Mouse (Mus musculus) mouse embryonic stem cell (cell line): ENCODE measurements around the gene Washc4.

ENCODE experiments used
- in situ Hi-C, 2 experiments: fragments of 300-500 bp; cut with MboI; formaldehyde crosslinking; loops; 1 replicate in 1 of 2; 3 replicates in 1 of 2; pipeline ENCODE4 v1.14.3; 2019 to 2020; ENCODE audit warnings: low sequenced_read_pairs in 2 of 2, low pct_unique_long_range_greater_than_20kb in 1 of 2, mixed read lengths in 1 of 2; ENCODE audit not compliant: unreplicated experiment in 1 of 2

Washc4 gene

GRCm38 (mm10) chr10:83565449-83566441 is 22.2 kb downstream of the Washc4 start:
- in situ Hi-C loops: no loop called here

GRCm38 (mm10) chr10:83590801-83591200 is 47.2 kb downstream of the Washc4 start:
- in situ Hi-C loops: no loop called here

- in situ Hi-C loops: no loop called here
Measured at GRCm38 (mm10) chr10:83592616-83593015, 49.1 kb downstream of the Washc4 start.

- in situ Hi-C loops: no loop called here
Measured at GRCm38 (mm10) chr10:83594526-83594925, 51.0 kb downstream of the Washc4 start.

GRCm38 (mm10) chr10:83600650-83601049 is 57.1 kb downstream of the Washc4 start:
- in situ Hi-C loops: no loop called here

GRCm38 (mm10) chr10:83603956-83604564 is 60.5 kb downstream of the Washc4 start:
- in situ Hi-C loops: no loop called here

GRCm38 (mm10) chr10:83605637-83606183 is 62.2 kb downstream of the Washc4 start:
- in situ Hi-C loops: no loop called here

GRCm38 (mm10) chr10:83607111-83607510 is 63.6 kb downstream of the Washc4 start:
- in situ Hi-C loops: no loop called here

GRCm38 (mm10) chr10:83608596-83608995 is 65.0 kb downstream of the Washc4 start:
- in situ Hi-C loops: no loop called here

- in situ Hi-C loops: no loop called here
Measured at GRCm38 (mm10) chr10:83610518-83610917, 67.0 kb downstream of the Washc4 start.

GRCm38 (mm10) chr10:83611863-83612262 is 68.3 kb downstream of the Washc4 start:
- in situ Hi-C loops: no loop called here

- in situ Hi-C loops: no loop called here
Measured at GRCm38 (mm10) chr10:83612648-83613215, 69.2 kb downstream of the Washc4 start.

- in situ Hi-C loops: no loop called here
Measured at GRCm38 (mm10) chr10:83617366-83617765, 73.8 kb downstream of the Washc4 start.

- in situ Hi-C loops: no loop called here
Measured at GRCm38 (mm10) chr10:83618819-83619440, 75.4 kb downstream of the Washc4 start.

GRCm38 (mm10) chr10:83620350-83621055 is 77.0 kb downstream of the Washc4 start:
- in situ Hi-C loops: no loop called here

GRCm38 (mm10) chr10:83624065-83624464 is 80.5 kb downstream of the Washc4 start:
- in situ Hi-C loops: no loop called here

- in situ Hi-C loops: no loop called here
Measured at GRCm38 (mm10) chr10:83624841-83625240, 81.3 kb downstream of the Washc4 start.

GRCm38 (mm10) chr10:83627113-83627687 is 83.6 kb downstream of the Washc4 start:
- in situ Hi-C loops: no loop called here
